Mouse (Mus musculus) heart, embryonic 11.5 days (tissue): Measurements from ENCODE around the gene Kcnd3. TPM values are rescaled to one million over a fixed set of nuclear protein-coding genes. Genes with fewer than 3 reads are reported as not detected.

Experiments used
- ATAC-seq: fragments of 200-750 bp; cut with Nextera tagmentation; replicated peaks from 2 replicates; pipeline ENCODE4 v1.8.0; 2017; ENCODE audit warnings: moderate library complexity; ENCODE audit not compliant: insufficient number of reproducible peaks, low FRiP score, low TSS enrichment
- H3K27ac ChIP-seq: fragments of 300-500 bp; sonication (generic); 2 replicates; pipeline ENCODE4 v1.5.1; 2014; ENCODE audit warnings: mild to moderate bottlenecking, low read depth, low read length
- H3K27me3 ChIP-seq: fragments of 300-500 bp; sonication (generic); 2 replicates; pipeline ENCODE4 v1.6.1; 2014; ENCODE audit warnings: mild to moderate bottlenecking, low read length, mixed read lengths; ENCODE audit not compliant: control insufficient read depth, insufficient read depth
- H3K36me3 ChIP-seq: fragments of 300-500 bp; sonication (generic); 2 replicates; pipeline ENCODE4 v1.6.1; 2014; ENCODE audit warnings: mild to moderate bottlenecking, low read length, moderate library complexity, mixed read lengths; ENCODE audit not compliant: control insufficient read depth, insufficient read depth
- H3K4me1 ChIP-seq: fragments of 300-500 bp; sonication (generic); 2 replicates; pipeline ENCODE4 v1.6.1; 2014; ENCODE audit warnings: low read length; ENCODE audit not compliant: control insufficient read depth, insufficient read depth
- H3K4me2 ChIP-seq: fragments of 300-500 bp; sonication (generic); 2 replicates; pipeline ENCODE4 v1.6.1; 2014; ENCODE audit warnings: mild to moderate bottlenecking, moderate library complexity
- H3K4me3 ChIP-seq: fragments of 300-500 bp; sonication (generic); 2 replicates; pipeline ENCODE4 v1.5.1; 2014; ENCODE audit warnings: low read depth, low read length
- H3K9ac ChIP-seq: fragments of 300-500 bp; sonication (generic); 2 replicates; pipeline ENCODE4 v1.6.1; 2014; ENCODE audit warnings: mild to moderate bottlenecking, low read depth, low read length, moderate library complexity
- H3K9me3 ChIP-seq: fragments of 300-500 bp; sonication (generic); replicated peaks from 2 replicates; pipeline ENCODE4 v1.6.1; 2016; ENCODE audit warnings: low read length; ENCODE audit not compliant: control insufficient read depth
- WGBS: fragments of 180-500 bp; shearing (Covaris S2); extraction: QIAGEN DNeasy Blood & Tissue Kit; methylation state at CpG from one replicate; pipeline ENCODE4 v1.1.7; 2014; ENCODE audit not compliant: insufficient replicate concordance; 5-methylcytosine and 5-hydroxymethylcytosine counted together
- polyA plus RNA-seq: library from polyadenylated mRNA; unstranded; fragments of >200 nt; fragmentation: Nextera tagmentation; extraction: Ambion mirVana; gene quantifications from 2 replicates; pipeline ENCODE4 v1.2.1, GENCODE M21; 2014

The Kcnd3 gene
- polyA plus RNA-seq, 1 experiment from 2014 or later, result 0.56 TPM

DNA sequence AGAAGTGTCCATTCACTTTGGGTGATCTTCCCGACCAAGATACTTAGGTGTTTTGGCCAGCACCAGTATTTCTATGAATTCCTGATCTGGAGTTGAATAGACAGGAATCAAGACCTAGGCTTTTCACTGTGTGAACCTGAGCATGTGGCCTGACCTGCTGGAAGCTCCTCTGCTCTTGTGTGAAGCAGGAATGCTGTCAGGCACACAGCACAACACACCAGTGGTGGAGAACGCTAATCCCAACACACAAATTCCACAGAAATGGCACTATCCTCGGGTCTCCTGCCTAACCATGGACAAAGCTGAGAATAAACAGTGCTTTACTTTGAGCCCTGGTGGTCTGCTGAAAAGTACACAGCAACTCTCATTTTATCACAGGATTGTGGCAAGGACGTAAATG lies 268.4 kb downstream of the Kcnd3 start:
- Histone ChIP-seq H3K36me3 (no peaks in the 10 kb centered on the region), H3K27ac (no peak overlapping the region), H3K9ac (no peak overlapping the region), H3K4me3 (no peak overlapping the region), H3K9me3 (no peaks in the 10 kb centered on the region), H3K27me3 (no peaks in the 10 kb centered on the region), H3K4me2 (no peak overlapping the region), H3K4me1 (peaks cover 9% of the 10 kb centered on the region)
- no peak for ATAC-seq
- WGBS, result 68% methylated on average over 4 of the region's 4 CpGs

DNA sequence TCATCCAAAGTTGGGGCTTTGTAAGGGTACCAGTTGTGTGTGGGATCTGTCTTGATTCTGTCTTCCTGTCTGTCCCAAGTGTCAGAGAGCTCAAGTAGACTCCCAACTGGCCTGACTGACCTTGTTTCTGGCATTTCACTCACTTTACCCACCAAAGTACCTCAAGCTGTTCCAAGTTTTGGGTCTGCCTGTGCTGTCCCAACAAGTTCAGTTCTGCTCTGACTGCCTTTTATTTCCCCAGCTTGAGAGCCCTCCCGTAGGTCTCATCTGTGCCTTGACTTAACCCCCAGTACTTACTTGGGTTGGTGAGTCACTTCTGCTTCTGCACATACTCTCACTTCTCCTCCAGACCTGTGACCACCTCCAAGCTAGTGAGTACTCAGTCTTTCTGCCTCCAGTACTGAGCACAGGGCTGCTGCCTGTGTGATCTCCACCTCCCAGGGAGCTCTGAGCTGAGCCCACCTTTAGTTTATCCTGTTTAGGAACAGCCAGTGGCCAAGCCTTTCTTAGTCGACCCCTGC lies 269.6 kb downstream of the Kcnd3 start:
- no peaks in the 10 kb centered on the region for H3K27me3 ChIP-seq
- H3K4me1 ChIP-seq, result peaks cover 9% of the 10 kb centered on the region
- H3K9me3 ChIP-seq, result no peaks in the 10 kb centered on the region
- 61% methylated on average over 2 of the region's 2 CpGs for WGBS
- H3K27ac ChIP-seq, result no peak overlapping the region
- H3K36me3 ChIP-seq, result no peaks in the 10 kb centered on the region
- H3K4me3 ChIP-seq, result no peak overlapping the region
- no peak overlapping the region for H3K4me2 ChIP-seq
- ATAC-seq, result no peak
- H3K9ac ChIP-seq, result no peak overlapping the region

DNA sequence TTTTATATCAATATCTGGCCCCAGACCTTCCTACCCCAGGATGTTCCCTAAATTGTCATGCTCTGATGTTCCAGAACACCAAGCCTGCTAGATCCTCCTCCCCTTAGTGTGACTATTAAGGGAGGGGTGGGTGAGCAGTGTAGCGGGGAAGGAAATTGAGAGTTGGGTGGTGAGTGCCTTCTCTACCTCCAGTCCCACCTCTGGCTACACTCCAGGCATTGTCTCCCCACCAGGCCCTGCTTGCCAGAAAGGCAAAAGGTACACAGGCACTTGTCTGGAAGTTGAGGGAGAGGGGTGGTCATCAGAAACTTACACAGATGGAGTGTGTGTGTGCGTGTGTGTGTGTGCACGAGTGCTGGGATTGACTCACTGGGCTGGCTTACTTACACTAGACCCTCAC lies 270.4 kb downstream of the Kcnd3 start:
- H3K9ac ChIP-seq, result no peak overlapping the region
- H3K36me3 ChIP-seq, result peaks cover 2% of the 10 kb centered on the region; the same call in 1 of the 2 replicates
- WGBS, result 85% methylated on average over 3 of the region's 3 CpGs
- H3K9me3 ChIP-seq, result no peaks in the 10 kb centered on the region
- H3K4me3 ChIP-seq, result no peak overlapping the region
- H3K4me2 ChIP-seq, result no peak overlapping the region
- H3K4me1 ChIP-seq, result peaks cover 9% of the 10 kb centered on the region
- H3K27ac ChIP-seq, result no peak overlapping the region
- H3K27me3 ChIP-seq, result no peaks in the 10 kb centered on the region
- no peak for ATAC-seq

Other genes starting within 250 kb of the Kcnd3 start
- gene Ddx20, start 235.2 kb downstream of the Kcnd3 start, polyA plus RNA-seq, result 23.6 and 28.0 TPM in 2 replicates